Mouse (Mus musculus): Measurements from ENCODE around the gene Rprd1b. TPM values are rescaled to one million over a fixed set of nuclear protein-coding genes. Genes with fewer than 3 reads are reported as not detected.
"Not testable (repeated sequence)": the region's sequence is repeated elsewhere in the genome, so short reads cannot be mapped to it uniquely, and the experiment has no call there.

Gene Rprd1b
- total RNA-seq, 2 experiments from 2014 or later: 34.4 to 57.0 TPM

DNA sequence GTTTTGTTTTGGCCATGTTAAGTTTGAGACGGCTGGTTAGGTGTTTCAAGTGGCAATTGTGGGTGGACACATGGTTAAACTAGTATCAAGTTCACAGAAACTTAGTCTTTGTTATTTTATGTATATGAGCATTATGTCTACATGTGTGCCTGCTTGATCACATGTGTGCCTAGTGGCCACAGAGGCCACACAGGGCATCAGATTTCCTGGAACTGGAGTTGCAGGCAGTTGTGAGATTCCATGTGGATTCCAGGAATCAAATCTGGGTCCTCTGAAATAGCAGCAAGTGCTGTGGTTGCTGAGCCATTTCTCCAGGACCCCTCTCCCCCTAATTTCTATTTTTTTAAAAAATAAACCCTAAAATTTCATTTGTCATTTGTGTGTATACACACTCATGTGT lies 11.4 kb downstream of the Rprd1b start:
- no peak for ATAC-seq (replicated peaks; ENCODE audit: low FRiP score, poor library complexity, severe bottlenecking)

DNA sequence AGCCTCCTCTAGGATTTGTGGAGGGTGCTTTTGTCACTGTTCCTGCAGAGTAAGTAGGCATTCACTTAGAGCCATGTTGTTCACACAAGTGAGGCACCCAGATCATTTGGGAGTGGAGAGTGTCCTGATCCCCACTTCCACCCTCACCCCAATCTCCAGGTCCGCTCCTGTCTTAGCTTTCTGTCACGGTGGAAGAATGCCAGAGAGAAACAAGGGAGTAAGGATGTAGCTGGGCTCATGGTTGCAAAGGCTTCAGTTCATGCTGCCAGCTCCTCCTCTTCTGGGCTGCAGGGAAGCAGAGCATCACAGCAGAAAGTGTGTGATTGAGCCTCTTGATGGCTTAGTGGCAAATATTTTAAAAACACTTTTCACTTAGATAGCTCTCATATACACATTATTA lies 12.1 kb downstream of the Rprd1b start:
- ATAC-seq (replicated peaks; ENCODE audit: low FRiP score, poor library complexity, severe bottlenecking): no peak

DNA sequence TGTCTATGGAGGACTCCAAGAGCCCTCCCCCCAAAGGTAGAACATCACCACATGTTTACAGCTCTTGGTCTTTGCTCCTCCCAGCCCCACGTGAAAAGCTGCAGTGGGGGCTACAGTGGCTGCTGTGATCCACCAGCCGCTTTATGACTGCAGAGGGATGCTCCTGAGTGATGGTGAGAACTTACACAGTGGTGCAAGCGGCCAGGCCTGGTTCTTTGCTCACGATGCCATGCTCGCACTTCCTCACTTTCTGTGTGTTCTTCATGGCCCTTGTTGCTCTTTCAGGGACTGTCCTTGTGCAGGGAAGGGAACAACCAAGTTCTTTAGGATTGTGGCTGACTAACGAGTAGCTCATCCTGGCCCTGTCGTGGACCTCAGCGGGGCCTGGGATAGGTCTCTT lies 15.2 kb downstream of the Rprd1b start:
- ATAC-seq (replicated peaks; ENCODE audit: low FRiP score, poor library complexity, severe bottlenecking): no peak

DNA sequence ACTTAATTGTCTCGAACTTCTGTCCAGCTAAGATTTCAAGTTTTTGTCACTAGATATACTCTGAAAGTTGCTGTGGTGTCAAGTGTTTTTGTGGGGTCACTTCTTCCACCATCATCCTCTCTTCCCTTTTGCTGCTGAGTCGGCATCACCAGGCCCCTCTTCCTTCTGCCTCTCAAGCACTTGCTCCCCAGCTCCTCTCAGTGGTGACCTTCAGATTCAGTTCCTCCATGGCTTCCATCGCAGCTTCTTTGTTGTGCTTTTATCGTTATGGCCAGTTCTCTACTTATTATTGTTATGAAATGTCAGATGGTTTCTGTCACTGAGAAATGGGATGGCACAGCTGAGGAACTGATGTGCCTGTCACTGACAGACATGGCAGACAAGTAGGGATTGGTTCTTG lies 17.9 kb downstream of the Rprd1b start:
- ATAC-seq (replicated peaks; ENCODE audit: low FRiP score, poor library complexity, severe bottlenecking): no peak

DNA sequence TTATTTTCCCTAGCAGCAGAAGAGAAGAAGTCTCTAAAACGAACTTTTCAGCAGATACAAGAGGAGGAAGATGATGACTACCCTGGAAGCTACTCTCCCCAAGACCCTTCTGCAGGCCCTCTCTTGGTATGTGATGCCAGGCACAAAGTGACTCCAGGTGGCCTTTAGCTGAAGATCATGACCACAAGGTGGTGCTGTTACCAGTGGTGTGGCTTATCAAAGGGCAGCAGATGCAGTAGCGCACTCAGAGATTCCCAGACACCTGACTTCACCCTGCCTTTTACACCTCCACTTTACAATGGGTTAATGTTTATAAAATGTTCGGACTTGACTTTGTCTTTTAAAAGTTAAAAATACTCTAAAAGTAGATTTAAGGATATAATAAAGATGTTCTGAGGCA lies 19.6 kb downstream of the Rprd1b start:
- peak; percentile 98 for ATAC-seq (replicated peaks; ENCODE audit: low FRiP score, poor library complexity, severe bottlenecking)

DNA sequence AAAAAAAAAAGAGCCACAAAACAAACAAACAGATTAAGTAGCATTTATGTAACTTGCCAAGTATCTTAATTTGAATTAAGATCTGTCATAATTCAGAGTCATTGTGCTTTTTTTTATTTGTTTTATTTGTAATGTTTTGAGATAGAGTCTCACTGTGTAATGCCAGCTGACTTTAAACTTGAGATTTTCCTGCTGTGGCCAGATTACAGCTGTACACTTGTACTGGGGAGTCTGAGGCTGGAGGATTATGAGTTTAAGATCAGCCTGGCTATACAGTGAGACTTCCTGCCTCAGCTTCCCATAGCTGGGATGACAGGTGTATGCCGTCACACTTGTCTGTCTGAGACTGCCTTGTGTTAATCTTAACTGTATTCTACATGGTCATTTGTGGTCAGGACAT lies 20.4 kb downstream of the Rprd1b start:
- no peak for ATAC-seq (replicated peaks; ENCODE audit: low FRiP score, poor library complexity, severe bottlenecking)

DNA sequence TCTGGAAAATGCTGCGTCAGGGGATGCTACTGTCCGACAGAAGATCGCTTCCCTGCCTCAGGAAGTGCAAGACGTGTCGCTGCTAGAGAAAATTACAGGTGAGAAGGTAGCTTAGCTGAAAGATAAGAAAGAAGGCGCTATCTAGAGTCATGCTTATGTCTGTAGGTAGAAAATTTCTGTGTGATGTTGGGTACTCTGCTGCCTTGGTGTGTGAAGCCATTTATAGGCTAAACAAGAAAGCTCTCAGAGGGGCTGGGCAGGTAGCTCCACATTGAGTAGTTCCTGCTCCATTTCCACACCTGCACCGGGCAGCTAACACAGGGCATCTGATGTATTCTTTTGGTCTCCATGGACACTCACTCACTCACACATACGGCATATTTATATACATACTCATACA lies 21.8 kb downstream of the Rprd1b start:
- ATAC-seq (replicated peaks; ENCODE audit: low FRiP score, poor library complexity, severe bottlenecking): no peak

DNA sequence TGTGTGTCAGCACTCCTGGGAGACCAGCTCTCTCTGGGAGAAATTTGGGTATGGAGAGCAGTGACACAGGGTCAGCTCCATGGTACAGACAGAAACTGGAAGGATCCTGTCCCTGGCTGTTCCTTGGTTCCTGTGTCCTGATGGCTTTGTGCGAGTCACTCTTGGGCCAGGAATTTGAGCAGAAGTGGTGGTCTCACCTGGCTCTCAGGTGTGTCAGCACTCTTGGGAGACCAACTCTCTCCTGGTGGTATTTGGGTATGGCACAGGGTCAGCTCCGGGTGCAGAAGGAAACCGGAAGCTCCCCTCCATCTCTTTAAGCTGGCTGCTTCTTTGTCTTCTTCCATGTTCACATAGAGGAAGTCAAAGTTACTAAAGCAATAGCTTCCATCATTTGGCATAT lies 26.3 kb downstream of the Rprd1b start:
- no peak for ATAC-seq (replicated peaks; ENCODE audit: low FRiP score, poor library complexity, severe bottlenecking)

DNA sequence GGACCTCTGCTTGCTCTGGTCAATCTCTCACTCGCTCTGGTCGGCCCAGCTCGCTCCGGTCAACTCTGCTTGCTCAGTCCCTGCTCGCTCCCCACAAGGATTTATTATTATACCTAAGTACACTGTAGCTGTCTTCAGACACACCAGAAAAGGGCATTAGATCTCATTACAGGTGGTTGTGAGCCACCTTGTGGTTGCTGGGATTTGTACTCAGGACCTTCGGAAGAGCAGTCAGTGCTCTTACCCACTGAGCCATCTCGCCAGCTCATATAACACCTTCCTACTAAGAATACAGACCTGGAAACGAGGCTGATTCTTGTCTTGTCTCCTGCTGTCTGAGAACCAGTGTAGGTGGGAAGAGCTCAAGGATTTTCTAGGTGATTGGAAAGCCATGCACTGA lies 27.1 kb downstream of the Rprd1b start:
- ATAC-seq (replicated peaks; ENCODE audit: low FRiP score, poor library complexity, severe bottlenecking): not testable (repeated sequence)

DNA sequence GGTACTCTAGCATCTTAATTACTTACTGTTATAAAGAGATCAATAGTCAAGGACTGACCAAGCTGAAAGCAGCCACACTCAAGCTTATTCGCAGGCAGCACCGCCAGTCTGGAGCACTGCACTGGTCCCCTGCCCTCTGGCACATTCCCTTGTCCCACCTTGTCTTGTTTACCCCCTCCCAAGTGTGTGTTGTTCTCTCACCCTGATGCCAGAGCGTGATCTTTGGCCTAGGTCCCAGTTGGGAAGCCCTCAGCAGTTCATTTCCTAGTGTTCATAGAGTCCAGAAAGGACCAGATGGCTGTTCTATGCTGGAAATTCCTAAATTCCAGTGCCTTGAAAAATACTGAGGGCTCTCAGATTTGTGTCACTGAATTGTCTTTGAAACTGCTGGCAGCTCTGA lies 28.7 kb downstream of the Rprd1b start:
- no peak for ATAC-seq (replicated peaks; ENCODE audit: low FRiP score, poor library complexity, severe bottlenecking)

DNA sequence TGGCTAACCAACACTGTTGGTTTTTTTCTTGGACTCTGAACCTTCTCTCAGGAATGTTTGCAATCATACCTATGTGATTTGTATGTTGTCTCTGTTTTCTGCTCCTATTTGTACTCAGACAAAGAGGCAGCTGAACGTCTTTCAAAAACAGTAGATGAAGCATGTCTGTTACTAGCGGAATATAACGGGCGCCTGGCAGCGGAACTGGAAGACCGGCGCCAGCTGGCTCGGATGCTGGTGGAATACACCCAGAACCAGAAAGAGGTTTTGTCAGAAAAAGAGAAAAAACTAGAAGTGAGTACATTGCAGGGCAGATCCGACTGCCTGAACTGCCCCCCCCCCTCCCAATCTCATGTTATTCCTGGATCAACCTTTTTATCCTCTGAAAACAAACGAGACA lies 30.2 kb downstream of the Rprd1b start:
- no peak for ATAC-seq (replicated peaks; ENCODE audit: low FRiP score, poor library complexity, severe bottlenecking)

DNA sequence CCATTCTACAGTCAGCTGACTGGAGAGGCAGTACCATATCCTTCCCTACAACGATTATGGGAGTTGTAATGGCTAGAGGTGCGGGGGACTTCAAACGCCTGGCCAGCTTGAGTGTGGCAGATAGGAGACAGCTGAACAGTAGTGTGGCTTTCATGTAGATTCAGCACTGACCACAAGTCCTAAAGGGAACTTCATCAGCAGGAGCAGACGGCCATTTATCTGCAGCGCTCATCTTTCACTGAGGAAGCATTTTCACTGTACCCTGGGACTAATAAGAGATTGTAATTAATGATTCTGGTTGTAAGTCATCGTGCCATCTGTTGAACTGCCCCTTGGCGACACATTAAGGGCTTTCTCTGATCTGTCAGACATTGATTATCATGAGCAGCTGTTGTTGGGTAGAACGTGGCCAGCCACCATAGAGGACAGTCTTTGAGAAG lies 31.4 kb downstream of the Rprd1b start:
- no peak for ATAC-seq (replicated peaks; ENCODE audit: low FRiP score, poor library complexity, severe bottlenecking)

DNA sequence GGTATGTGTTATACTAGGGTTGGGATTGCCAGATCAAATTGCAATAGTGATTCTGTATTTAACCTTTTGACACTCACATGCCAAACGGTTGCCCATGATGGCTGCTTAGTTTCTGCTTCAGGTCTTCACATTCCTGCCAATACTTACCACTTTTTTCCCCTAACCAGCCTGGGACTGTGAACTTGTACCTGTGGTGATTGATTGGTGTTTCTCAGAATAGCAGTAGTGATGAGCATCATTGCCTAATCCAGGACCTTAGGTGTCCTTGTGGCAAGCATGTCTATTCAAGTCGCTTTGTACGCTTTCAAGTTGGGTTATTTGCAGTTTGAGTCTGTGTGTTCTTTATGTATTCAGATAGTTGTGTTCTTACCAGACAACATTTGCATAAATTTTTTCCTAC lies 34.7 kb downstream of the Rprd1b start:
- no peak for ATAC-seq (replicated peaks; ENCODE audit: low FRiP score, poor library complexity, severe bottlenecking)

DNA sequence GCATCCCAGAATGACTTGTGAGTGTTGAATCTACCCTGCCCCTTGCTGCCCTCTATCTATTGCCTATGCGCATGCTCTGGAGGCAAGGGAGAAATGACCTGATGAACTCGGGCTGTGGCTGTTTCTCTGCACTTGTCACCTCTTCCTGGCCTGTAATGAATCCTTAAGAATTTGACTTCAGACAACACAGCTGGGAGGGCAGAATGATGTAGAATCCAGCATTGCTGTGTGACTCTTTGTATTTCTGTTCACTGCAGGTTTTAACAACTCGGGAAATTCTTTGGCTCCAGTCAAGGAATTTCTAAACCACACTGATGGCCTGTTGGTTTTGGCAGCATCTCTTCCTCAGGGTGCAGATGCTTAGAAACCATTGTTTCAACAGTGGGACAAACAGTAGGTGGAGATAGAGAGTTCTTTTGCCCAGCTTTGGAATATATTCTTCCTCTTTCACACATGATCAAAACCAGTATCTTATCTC lies 36.3 kb downstream of the Rprd1b start:
- no peak for ATAC-seq (replicated peaks; ENCODE audit: low FRiP score, poor library complexity, severe bottlenecking)

DNA sequence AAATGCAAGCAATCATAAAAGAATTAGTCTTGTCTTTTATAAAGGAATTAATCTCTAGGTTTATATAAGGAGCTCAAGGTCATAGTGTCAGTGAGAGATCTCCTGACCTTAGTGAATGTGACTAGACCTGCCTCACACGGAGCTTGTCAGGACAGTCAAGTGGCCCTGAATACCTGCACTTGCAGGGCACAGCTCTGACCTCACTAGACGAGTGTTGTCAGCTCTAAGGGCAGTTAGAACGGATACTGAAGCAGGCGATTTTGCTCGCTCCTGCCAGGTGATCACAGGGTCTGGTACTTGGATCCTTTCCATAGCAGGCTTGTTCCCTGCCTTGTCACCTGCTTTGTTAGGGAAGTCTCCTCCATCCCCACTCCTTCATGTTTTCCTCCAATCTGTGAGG lies 36.8 kb downstream of the Rprd1b start:
- ATAC-seq (replicated peaks; ENCODE audit: low FRiP score, poor library complexity, severe bottlenecking): no peak

DNA sequence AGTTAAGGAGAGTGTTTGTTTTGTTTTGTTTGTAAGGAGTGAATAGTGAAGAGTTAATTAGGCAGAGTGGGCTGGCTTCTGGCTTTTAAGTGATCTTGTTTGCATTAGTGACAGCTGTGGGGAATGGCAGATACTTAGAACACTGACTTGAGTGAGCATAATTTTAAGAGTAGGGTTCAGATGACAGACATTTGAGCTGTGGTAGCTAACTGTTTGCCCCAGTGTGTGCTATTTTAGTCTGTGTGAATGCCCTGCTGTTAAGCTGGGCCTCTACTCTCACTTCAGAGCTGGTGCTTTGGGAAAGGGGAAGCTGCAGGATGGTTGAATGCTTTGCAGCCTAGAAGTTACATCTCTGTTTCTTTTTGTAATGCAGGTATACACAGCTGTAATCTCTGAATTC lies 38.2 kb downstream of the Rprd1b start:
- no peak for ATAC-seq (replicated peaks; ENCODE audit: low FRiP score, poor library complexity, severe bottlenecking)

DNA sequence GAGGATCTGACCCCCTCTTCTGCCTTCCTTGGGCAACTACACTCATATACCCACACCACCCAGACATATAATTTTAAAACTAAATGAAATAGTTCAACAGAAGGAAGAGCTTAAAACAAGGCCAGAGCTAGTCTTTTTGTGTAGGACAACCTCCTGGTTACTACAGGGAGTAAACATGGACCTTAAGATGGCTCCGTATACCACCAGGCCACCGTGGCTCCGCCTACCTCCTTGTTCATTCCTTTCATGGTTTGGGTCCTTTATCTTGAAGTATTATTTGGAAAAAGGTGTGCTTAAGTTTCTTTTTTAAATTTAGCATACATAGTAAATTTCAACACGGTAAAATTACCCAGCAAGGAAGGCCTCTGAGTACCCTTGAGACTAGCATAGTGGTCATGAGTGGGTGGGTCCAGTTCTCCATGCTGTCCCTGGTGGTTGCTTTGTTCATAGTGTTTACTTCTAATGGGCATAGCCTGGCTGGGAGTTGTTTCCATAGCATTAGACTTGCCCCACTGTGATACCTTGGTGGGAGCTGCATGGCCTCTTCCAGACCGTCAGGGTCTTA lies 39.0 kb downstream of the Rprd1b start:
- no peak for ATAC-seq (replicated peaks; ENCODE audit: low FRiP score, poor library complexity, severe bottlenecking)

DNA sequence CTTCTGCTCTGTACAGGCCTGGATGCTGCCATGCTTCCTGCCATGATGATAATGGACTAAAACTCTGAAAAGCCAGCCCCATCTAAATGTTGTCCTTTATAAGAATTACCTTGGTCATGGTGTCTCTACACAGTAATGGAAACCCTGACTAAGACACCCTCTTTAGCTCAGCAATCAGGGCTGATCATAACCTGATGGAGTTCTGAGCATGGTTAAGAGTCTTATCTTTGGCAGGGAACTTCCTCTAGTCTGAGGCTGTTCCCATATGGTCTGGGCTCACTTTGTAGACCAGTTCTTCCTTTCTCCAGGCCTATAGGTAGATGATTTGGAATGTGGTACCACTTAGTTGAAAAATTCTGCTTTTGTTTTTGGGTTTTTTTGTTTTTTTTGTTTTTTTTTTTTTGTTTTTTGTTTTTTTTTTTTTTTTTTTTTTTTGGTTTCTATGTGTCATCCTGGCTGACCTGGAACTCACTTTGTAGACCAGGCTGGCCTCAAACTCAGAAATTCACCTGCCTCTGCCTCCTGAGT lies 40.2 kb downstream of the Rprd1b start:
- ATAC-seq (replicated peaks; ENCODE audit: low FRiP score, poor library complexity, severe bottlenecking): no peak

DNA sequence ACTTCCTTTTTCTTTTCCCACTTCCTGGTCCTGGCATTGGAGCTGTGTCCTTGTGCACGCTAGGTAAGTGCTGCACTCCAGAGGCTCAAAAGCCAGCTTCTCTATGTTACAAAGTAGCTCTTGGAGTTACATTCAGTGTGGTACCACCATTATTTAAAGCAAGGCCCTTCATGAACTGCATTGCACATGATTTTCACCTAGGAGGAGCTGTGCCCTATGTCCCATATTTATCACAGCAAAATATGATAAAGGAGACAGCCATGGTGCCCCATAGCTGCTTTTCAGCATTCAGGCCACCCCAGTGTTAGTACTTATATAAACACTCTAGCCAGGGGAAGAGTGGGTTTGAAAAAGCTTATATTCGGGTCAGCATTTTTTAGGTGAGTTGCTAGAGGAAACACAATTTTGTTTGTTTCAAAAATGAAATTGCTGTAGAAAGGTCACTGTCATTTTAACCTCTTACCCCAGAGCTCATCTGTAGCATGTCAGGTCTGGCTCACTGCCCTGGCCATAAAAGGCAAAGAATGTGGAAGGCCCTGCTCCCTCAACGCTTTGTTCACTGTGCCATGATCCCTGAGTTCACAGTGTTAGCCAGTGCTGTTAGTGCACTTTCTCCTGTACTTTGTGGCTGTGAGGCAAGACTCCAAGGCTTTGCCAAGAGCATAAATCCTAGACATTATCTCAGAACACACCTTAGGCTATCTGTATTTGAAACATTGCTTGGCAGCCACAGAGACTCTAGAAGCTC lies 42.8 kb downstream of the Rprd1b start:
- ATAC-seq (replicated peaks; ENCODE audit: low FRiP score, poor library complexity, severe bottlenecking): no peak

DNA sequence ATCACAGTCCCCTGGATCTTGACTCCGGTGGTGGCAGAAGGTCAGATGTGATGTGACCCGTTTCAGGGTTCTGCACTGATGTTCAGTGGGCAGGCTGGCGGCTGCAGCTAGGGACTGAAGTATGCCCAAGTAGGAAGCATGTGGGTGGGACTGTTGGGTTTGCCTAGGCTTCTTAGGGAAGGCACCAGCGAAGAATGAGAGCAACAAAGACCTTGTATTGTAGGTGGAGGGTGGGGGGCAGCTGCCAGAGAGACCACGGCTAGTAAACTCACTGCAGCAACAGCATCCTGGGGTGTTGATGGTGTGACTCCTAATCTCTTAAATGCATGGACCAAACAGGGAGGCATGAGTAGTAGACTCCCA lies 43.3 kb downstream of the Rprd1b start:
- ATAC-seq (replicated peaks; ENCODE audit: low FRiP score, poor library complexity, severe bottlenecking): no peak

DNA sequence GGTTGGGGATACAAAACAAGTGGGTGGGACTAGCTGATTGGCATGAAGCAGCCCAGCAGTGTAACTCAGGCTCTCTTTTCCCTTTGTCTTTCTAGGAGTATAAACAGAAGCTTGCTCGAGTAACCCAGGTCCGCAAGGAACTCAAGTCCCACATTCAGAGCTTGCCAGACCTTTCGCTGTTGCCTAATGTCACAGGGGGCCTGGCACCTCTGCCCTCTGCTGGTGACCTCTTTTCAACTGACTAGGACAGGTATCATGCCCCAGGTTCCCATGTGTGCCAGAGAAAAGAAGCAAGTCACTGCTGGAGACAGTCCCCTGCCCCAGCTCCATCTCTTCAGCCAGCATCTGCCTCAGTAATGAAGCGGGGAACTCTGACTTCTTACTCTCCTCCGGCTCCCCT lies 46.5 kb downstream of the Rprd1b start:
- no peak for ATAC-seq (replicated peaks; ENCODE audit: low FRiP score, poor library complexity, severe bottlenecking)

DNA sequence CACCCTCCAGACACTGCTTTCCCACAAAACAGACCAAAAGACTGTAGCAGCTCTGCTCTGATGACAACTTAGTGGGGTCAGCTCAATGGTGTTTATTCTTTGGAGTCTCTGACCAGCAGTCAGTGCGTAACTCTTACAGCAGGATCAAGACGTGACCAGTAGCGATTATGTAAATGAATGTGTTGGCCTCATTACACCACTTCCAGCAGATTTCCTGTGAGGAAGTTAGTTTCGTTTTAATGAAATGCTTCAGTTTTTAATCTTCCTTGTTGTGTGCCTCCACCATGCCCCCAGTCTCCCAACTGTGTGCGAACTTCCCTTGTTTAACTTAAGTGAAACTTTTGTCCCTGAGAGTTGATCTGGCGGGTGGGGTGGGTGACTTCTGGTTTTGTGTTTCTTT lies 48.4 kb downstream of the Rprd1b start:
- ATAC-seq (replicated peaks; ENCODE audit: low FRiP score, poor library complexity, severe bottlenecking): no peak
